Mouse (Mus musculus) kidney, adult 8-10 months (tissue): Measurements from ENCODE around the gene Crk.

Experiments used
- DNase-seq, 2 experiments: peaks; one replicate each; pipeline ENCODE4 v3.0.0; 2022

Crk gene

GRCm38 (mm10) chr11:75655621-75656545 lies 23.2 kb upstream of the Crk start:
- DNase-seq = peak; percentile 79 to 82

GRCm38 (mm10) chr11:75656621-75657590 lies 22.2 kb upstream of the Crk start:
- no peak for DNase-seq

DNA sequence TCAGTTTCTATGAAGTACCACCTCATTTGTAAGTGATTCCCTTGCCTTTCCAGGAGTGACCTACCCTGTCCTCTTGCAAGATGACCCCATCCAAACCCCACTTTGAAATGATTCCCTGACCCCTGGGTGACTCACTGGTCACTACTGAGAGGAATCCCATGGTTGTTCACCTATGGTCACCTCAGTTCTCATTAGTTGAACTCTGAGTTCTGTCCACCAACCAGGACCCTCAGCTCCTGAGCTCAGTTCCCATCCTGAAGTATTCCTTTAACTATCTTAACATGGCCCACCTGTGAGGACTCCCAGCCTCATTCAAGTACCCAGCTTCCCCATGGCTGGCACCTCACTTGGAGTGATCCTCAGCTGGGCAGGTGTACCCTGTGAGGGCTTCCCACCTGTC lies 21.2 kb upstream of the Crk start:
- no peak for DNase-seq

DNA sequence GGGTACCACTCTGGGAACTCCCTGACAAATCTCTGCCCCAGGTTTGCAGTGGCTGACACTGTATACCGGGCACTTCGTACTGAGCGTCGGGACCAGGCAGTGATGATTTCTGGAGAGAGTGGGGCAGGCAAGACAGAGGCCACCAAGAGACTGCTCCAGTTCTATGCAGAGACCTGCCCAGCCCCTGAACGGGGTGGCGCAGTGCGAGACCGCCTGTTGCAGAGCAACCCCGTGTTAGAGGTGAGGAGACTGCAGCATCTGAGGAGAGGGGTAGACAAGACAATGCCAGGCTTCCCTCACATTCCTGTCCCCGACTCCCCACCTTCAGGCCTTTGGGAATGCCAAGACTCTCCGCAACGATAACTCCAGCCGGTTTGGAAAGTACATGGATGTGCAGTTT lies 20.7 kb upstream of the Crk start:
- DNase-seq = no peak

- no peak for DNase-seq
Measured at GRCm38 (mm10) chr11:75658996-75659750, 19.9 kb upstream of the Crk start.

DNA sequence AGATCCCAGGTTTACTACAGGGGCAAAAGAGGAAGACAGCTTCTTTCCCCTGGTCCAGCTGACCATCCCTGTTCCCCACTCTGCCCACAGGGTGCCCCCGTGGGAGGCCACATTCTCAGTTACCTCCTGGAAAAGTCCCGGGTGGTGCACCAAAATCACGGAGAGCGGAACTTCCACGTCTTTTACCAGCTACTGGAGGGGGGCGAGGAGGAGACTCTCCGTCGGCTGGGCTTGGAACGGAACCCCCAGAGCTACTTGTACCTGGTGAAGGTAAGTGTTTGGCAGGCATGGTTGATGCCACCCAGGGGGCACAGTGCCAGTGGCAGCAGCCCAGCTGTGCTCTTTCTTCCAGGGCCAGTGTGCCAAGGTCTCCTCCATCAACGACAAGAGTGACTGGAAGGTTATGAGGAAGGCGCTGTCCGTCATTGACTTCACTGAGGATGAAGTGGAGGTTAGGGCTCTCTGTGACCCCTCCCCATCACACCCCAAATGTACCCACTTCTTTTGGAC lies 18.9 kb upstream of the Crk start:
- no peak for DNase-seq

DNA sequence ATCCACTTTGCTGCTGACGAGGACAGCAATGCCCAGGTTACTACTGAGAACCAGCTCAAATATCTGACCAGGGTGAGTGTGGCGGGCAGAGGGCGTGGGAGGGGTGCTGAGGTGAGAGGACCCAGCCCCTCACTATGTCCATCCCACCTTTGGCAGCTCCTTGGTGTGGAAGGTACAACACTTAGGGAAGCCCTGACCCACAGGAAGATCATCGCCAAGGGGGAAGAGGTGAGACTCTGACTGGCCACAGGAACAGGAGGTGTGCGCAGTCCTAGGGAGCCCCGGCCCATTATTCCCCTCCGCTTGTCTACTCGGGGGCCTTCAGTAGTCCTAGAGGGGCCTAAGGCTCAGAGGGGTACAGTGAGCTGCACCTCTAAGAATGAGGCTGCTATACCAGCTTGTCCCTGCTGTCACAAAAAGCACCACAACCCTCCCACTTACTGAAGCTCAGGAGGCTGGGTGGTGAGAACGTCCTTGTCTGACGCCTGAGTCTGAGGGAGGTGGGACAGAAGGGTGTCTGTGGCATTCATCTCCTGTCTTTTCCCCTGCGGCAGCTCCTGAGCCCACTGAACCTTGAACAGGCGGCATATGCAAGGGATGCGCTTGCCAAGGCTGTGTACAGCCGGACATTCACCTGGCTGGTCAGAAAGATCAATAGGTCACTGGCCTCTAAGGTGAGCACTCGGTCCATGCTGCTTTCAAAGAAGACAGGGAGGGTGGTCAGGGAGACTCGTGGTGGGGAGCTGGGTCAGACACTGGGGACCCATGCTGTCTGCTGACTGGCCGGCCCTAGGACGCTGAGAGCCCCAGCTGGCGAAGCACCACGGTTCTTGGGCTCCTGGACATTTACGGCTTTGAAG lies 17.9 kb upstream of the Crk start:
- DNase-seq = no peak

DNA sequence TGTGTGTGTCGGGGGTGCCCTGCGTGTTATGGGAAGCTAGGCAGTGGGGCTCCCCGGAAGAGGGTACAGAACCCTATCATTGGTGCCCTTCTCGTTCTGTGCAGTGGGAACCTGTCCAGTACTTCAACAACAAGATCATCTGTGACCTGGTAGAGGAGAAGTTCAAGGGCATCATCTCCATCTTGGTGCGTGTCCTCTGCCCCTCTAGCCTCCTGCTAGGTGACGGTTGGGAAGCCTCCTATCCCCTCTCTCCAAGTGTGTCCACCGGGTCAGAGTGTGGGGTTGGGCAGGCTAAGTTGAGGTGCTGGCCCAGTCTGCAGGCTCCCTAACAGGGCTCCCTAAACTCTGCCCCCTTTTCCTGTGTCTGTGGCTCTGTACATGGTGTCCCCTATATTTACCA lies 16.9 kb upstream of the Crk start:
- DNase-seq = no peak

DNA sequence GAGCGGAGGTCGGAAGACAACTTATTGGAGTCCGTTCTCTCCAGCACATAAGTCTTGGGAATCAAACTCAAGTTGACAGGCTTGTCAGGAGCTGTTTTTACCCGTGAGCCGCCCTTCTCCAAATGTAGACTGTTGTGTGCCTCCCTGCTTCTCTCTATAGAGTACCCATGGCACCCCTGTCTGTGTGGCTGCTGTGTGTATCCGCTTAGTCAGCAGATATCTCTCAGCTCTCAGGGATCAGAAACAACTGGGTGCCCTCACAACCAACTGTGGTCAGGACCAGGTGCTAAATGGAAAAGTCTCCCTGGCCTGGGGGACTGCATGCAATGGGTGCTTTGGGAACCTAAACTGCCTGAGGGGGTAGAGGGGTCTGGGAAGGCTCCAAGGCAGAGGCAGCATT lies 12.8 kb upstream of the Crk start:
- DNase-seq = no peak

DNA sequence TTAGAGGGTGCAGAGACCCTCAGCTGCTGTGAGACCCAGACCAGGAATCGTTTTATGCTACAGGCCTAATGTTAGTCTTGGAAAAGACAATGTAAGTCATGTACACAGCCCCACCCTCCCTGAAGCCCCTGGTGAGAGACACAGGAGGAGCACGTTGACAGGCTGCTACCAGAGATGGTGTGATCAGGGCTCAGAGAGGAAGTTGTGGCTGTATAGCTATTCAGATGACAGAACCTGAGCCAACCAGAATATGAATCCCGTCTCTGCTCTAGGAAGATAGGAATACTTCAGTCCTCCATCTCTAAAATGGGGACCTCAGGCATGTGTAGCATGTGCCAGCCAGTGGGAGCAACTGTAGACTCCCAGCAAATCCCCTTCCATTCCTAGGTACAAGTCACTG lies 10.4 kb upstream of the Crk start:
- no peak for DNase-seq

DNA sequence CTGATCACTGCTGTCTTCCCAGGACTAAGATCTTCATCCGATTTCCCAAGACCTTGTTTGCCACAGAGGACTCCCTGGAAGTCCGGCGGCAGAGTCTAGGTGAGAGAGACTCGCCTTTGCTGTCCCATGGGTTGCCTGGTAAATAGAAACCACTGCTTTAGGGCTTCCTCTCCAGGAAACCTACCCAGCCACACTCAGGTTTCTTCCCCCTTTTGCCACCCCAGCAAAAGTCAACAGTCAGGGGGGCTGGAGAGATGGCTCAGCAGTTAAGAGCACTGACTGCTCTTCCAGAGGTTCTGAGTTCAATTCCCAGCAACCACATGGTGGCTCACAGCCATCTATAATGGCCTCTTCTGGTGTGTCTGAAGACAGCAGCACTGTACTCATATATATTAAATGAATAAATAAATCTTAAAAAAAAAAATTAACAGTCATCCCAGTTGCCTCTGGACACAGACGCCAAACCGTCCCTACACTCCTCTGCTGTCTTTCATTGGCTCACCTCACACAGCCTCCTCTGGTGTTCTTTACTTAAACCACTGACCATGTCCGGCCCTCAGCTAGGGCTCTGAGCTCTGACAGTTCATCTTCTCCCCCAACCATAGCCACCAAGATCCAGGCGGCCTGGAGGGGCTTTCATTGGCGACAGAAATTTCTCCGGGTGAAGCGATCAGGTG lies 9.7 kb upstream of the Crk start:
- no peak for DNase-seq

- DNase-seq = no peak
Measured at GRCm38 (mm10) chr11:75669853-75670200, 9.2 kb upstream of the Crk start.

DNA sequence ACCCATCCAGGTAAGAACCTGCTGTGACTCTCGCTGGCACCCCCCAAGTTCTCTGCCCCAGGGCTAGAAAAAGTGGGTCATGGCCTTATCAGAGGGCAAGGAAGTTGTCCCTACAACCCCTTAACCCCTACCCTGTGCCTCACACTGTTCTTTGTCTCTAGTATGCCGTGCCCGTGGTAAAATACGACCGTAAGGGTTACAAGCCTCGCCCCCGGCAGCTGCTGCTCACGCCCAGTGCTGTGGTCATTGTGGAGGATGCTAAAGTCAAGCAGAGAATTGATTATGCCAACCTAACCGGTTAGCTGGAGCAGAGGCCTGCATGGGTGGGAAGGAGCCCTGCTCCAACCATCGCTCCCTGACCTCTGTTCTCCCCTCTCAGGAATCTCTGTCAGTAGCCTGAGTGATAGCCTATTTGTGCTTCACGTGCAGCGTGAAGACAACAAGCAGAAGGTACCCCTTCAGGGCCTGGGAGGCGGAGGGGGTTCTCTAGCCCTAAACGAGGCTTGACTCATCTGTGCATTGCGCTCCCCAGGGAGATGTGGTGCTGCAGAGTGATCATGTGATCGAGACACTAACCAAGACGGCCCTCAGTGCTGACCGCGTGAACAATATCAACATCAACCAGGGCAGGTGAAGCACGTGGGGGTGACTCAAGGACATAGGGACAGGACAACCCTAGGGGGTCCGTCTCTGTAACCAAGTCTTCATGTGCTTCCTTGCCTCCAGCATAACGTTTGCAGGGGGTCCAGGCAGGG lies 7.5 kb upstream of the Crk start:
- DNase-seq = no peak

GRCm38 (mm10) chr11:75673411-75673810 lies 5.6 kb upstream of the Crk start:
- no peak for DNase-seq

DNA sequence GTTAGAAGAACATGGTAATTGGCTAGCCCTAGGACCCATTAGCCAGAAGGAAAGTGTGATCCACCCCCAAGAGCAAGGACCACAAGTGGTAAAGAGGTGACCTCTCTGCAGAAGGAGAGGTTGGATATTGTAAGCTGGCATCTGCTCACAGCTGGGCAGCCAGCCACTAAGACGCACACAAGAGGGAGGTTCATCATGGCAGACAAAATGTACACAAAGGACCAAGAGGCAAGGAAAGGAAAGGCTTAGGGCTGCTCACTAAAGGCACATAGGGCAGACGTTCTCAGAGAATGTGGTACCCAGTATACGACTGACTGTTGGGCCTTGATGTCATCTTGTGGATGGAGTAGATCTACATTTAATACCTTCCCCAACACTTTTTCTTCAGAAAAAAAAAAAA lies 4.2 kb upstream of the Crk start:
- DNase-seq = no peak

- no peak for DNase-seq
Measured at GRCm38 (mm10) chr11:75677881-75678746, 945 bp upstream of the Crk start.

DNA sequence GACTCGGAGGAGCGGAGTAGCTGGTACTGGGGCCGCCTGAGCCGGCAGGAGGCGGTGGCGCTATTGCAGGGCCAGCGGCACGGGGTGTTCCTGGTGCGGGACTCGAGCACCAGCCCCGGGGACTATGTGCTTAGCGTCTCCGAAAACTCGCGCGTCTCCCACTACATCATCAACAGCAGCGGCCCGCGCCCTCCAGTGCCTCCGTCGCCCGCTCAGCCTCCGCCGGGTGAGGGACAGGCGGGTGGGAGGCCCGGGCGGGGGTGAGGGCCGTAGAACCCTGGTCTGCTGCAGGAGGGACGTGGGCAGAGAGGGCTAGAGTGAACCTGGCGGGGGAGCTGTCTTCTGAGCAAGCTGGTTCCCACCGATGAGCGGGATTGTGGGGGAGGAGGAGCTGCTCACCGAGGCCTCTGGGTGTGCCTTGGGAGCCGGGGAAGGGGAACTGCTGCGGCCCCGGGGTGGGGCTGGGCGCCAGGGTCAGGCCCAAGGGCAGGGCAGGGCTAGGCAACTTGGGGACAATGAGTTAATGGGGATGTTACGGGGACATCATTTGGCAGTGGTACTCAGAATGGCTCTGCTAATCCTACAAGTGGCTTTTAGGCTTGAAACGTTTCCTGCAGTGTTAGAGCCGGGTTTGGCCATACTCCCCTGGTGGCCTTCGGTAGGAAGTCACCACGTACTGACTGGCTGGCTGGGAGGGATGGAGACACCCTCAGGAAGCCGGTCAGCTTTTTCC lies 546 bp downstream of the Crk start:
- DNase-seq = peak; percentile 62 to 63

DNA sequence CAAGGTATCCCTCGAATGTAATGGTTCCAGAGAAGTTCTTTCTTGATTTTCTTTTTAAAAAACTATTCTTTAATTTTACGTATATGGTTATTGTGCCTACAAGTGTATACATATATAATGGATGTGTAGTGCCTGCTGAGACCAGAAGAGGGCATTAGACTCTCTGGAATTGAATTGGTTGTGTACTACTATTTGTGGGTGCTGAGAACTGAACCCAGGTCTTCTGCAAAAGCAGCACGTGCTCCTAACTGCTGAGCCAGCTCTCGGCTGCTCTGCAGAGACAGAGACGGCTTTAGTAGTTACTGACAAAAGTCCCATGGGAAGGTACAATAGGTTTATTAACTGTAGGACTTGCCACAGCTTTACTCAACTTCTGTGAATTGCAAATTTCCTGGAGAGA lies 5.4 kb downstream of the Crk start:
- DNase-seq = no peak

GRCm38 (mm10) chr11:75684956-75685355 lies 5.9 kb downstream of the Crk start:
- no peak for DNase-seq
